Mouse (Mus musculus): ENCODE data around the gene Frmpd3. TPM values are rescaled to one million over a fixed set of nuclear protein-coding genes. Genes with fewer than 3 reads are reported as not detected.

The Frmpd3 gene
- polyA plus RNA-seq, 1 experiment: 0.92 TPM

- H3K27ac ChIP-seq (ENCODE audit: insufficient read depth, low read depth, low read length): no peak overlapping the region
- H3K4me3 ChIP-seq (ENCODE audit: insufficient read depth, low read depth, low read length): no peak overlapping the region
- TF ChIP-seq POLR2A (IDR thresholded peaks at IDR 0.05; ENCODE audit: low read depth, low read length) (no peak), CTCF (conservative IDR thresholded peaks at IDR 0.05; ENCODE audit: insufficient read depth, insufficient read length, low read depth, low read length) (no peak)
- no peaks in the 10 kb centered on the region for H3K27me3 ChIP-seq (replicated peaks; ENCODE audit: control insufficient read depth, insufficient read depth, low read length)
- 46% methylated on average over 4 of the region's 4 CpGs for WGBS
- no peak for DNase-seq
- no peaks in the 10 kb centered on the region for H3K4me1 ChIP-seq (ENCODE audit: control insufficient read depth, insufficient read depth, low read length)
- H3K36me3 ChIP-seq (ENCODE audit: control insufficient read depth, insufficient read depth, low read length): no peaks in the 10 kb centered on the region
Observed at GRCm38 (mm10) chrX:140375628-140376027, 33.6 kb downstream of the Frmpd3 start.

GRCm38 (mm10) chrX:140399986-140400385, 57.9 kb downstream of the Frmpd3 start:
- H3K27me3 ChIP-seq (replicated peaks; ENCODE audit: control insufficient read depth, insufficient read depth, low read length): no peaks in the 10 kb centered on the region
- no peak for DNase-seq
- no peak for TF ChIP-seq CTCF (conservative IDR thresholded peaks at IDR 0.05; ENCODE audit: insufficient read depth, insufficient read length, low read depth, low read length)
- no peaks in the 10 kb centered on the region for H3K4me1 ChIP-seq (ENCODE audit: control insufficient read depth, insufficient read depth, low read length)
- 55% methylated on average over 3 of the region's 3 CpGs for WGBS
- H3K4me3 ChIP-seq (ENCODE audit: insufficient read depth, low read depth, low read length): no peak overlapping the region
- no peak overlapping the region for H3K27ac ChIP-seq (ENCODE audit: insufficient read depth, low read depth, low read length)
- H3K36me3 ChIP-seq (ENCODE audit: control insufficient read depth, insufficient read depth, low read length): no peaks in the 10 kb centered on the region

GRCm38 (mm10) chrX:140402904-140403303, 60.8 kb downstream of the Frmpd3 start:
- peak; percentile 10 for DNase-seq
- no peak overlapping the region for H3K4me3 ChIP-seq (ENCODE audit: insufficient read depth, low read depth, low read length)
- WGBS: 40% methylated on average over 4 of the region's 4 CpGs
- H3K4me1 ChIP-seq (ENCODE audit: control insufficient read depth, insufficient read depth, low read length): no peaks in the 10 kb centered on the region
- H3K27ac ChIP-seq (ENCODE audit: insufficient read depth, low read depth, low read length): no peak overlapping the region
- no peaks in the 10 kb centered on the region for H3K27me3 ChIP-seq (replicated peaks; ENCODE audit: control insufficient read depth, insufficient read depth, low read length)
- H3K36me3 ChIP-seq (ENCODE audit: control insufficient read depth, insufficient read depth, low read length): no peaks in the 10 kb centered on the region
- TF ChIP-seq CTCF (conservative IDR thresholded peaks at IDR 0.05; ENCODE audit: insufficient read depth, insufficient read length, low read depth, low read length) (peak; percentile 57), POLR2A (IDR thresholded peaks at IDR 0.05; ENCODE audit: low read depth, low read length) (no peak)

GRCm38 (mm10) chrX:140406079-140406478, 64.0 kb downstream of the Frmpd3 start:
- 5% methylated on average over 4 of the region's 4 CpGs for WGBS
- DNase-seq: no peak
- no peak overlapping the region for H3K4me3 ChIP-seq (ENCODE audit: insufficient read depth, low read depth, low read length)
- H3K36me3 ChIP-seq (ENCODE audit: control insufficient read depth, insufficient read depth, low read length): no peaks in the 10 kb centered on the region
- H3K4me1 ChIP-seq (ENCODE audit: control insufficient read depth, insufficient read depth, low read length): no peaks in the 10 kb centered on the region
- H3K27ac ChIP-seq (ENCODE audit: insufficient read depth, low read depth, low read length): no peak overlapping the region
- TF ChIP-seq POLR2A (IDR thresholded peaks at IDR 0.05; ENCODE audit: low read depth, low read length): no peak
- TF ChIP-seq CTCF (conservative IDR thresholded peaks at IDR 0.05; ENCODE audit: insufficient read depth, insufficient read length, low read depth, low read length): no peak
- no peaks in the 10 kb centered on the region for H3K27me3 ChIP-seq (replicated peaks; ENCODE audit: control insufficient read depth, insufficient read depth, low read length)

- no peaks in the 10 kb centered on the region for H3K4me1 ChIP-seq (ENCODE audit: control insufficient read depth, insufficient read depth, low read length)
- H3K36me3 ChIP-seq (ENCODE audit: control insufficient read depth, insufficient read depth, low read length): no peaks in the 10 kb centered on the region
- no peak overlapping the region for H3K27ac ChIP-seq (ENCODE audit: insufficient read depth, low read depth, low read length)
- DNase-seq: peak; percentile 63
- no peak for TF ChIP-seq CTCF (conservative IDR thresholded peaks at IDR 0.05; ENCODE audit: insufficient read depth, insufficient read length, low read depth, low read length)
- TF ChIP-seq POLR2A (IDR thresholded peaks at IDR 0.05; ENCODE audit: low read depth, low read length): no peak
- no peaks in the 10 kb centered on the region for H3K27me3 ChIP-seq (replicated peaks; ENCODE audit: control insufficient read depth, insufficient read depth, low read length)
- no peak overlapping the region for H3K4me3 ChIP-seq (ENCODE audit: insufficient read depth, low read depth, low read length)
Observed at GRCm38 (mm10) chrX:140406501-140406900, 64.4 kb downstream of the Frmpd3 start.

- Histone ChIP-seq H3K27me3 (replicated peaks; ENCODE audit: control insufficient read depth, insufficient read depth, low read length) (no peaks in the 10 kb centered on the region), H3K4me1 (ENCODE audit: control insufficient read depth, insufficient read depth, low read length) (no peaks in the 10 kb centered on the region), H3K36me3 (ENCODE audit: control insufficient read depth, insufficient read depth, low read length) (no peaks in the 10 kb centered on the region), H3K4me3 (ENCODE audit: insufficient read depth, low read depth, low read length) (no peak overlapping the region), H3K27ac (ENCODE audit: insufficient read depth, low read depth, low read length) (no peak overlapping the region)
- TF ChIP-seq POLR2A (IDR thresholded peaks at IDR 0.05; ENCODE audit: low read depth, low read length): no peak
- no peak for TF ChIP-seq CTCF (conservative IDR thresholded peaks at IDR 0.05; ENCODE audit: insufficient read depth, insufficient read length, low read depth, low read length)
- no peak for DNase-seq
- 70% methylated on average over 5 of the region's 5 CpGs for WGBS
Observed at GRCm38 (mm10) chrX:140407593-140407992, 65.5 kb downstream of the Frmpd3 start.

GRCm38 (mm10) chrX:140418467-140418866, 76.4 kb downstream of the Frmpd3 start:
- Histone ChIP-seq H3K4me3 (ENCODE audit: insufficient read depth, low read depth, low read length) (no peak overlapping the region), H3K36me3 (ENCODE audit: control insufficient read depth, insufficient read depth, low read length) (no peaks in the 10 kb centered on the region), H3K4me1 (ENCODE audit: control insufficient read depth, insufficient read depth, low read length) (no peaks in the 10 kb centered on the region), H3K27ac (ENCODE audit: insufficient read depth, low read depth, low read length) (no peak overlapping the region), H3K27me3 (replicated peaks; ENCODE audit: control insufficient read depth, insufficient read depth, low read length) (no peaks in the 10 kb centered on the region)
- 84% methylated on average over 4 of the region's 4 CpGs for WGBS
- TF ChIP-seq POLR2A (IDR thresholded peaks at IDR 0.05; ENCODE audit: low read depth, low read length): no peak
- no peak for TF ChIP-seq CTCF (conservative IDR thresholded peaks at IDR 0.05; ENCODE audit: insufficient read depth, insufficient read length, low read depth, low read length)
- no peak for DNase-seq

GRCm38 (mm10) chrX:140427124-140427523, 85.1 kb downstream of the Frmpd3 start:
- Histone ChIP-seq H3K4me3 (ENCODE audit: insufficient read depth, low read depth, low read length) (no peak overlapping the region), H3K36me3 (ENCODE audit: control insufficient read depth, insufficient read depth, low read length) (no peaks in the 10 kb centered on the region), H3K27me3 (replicated peaks; ENCODE audit: control insufficient read depth, insufficient read depth, low read length) (no peaks in the 10 kb centered on the region), H3K27ac (ENCODE audit: insufficient read depth, low read depth, low read length) (no peak overlapping the region), H3K4me1 (ENCODE audit: control insufficient read depth, insufficient read depth, low read length) (no peaks in the 10 kb centered on the region)
- DNase-seq: no peak
- 81% methylated on average over 4 of the region's 4 CpGs for WGBS
- no peak for TF ChIP-seq CTCF (conservative IDR thresholded peaks at IDR 0.05; ENCODE audit: insufficient read depth, insufficient read length, low read depth, low read length)
- TF ChIP-seq POLR2A (IDR thresholded peaks at IDR 0.05; ENCODE audit: low read depth, low read length): no peak
